Mouse (Mus musculus) liver, postnatal 0 days (tissue): ENCODE data around the gene Vipas39.

Experiments
- CTCF ChIP-seq: sonication (generic); IDR thresholded peaks from 2 replicates; pipeline ENCODE4 v1.5.1; 2016; ENCODE audit warnings: antibody characterized with exemption, low read depth
- EP300 ChIP-seq: IDR thresholded peaks from 2 replicates; pipeline ENCODE4 v1.6.1; 2016; ENCODE audit warnings: antibody characterized with exemption, low read depth, mild to moderate bottlenecking

- TF ChIP-seq CTCF = no peak
- TF ChIP-seq EP300 = no peak
Observed at GRCm38 (mm10) chr12:87219362-87219761, 46.7 kb downstream of the Vipas39 start.
